Mouse (Mus musculus): ENCODE data around the gene Defb48. TPM values are rescaled to one million over a fixed set of nuclear protein-coding genes. Genes with fewer than 3 reads are reported as not detected.

Defb48 gene
- total RNA-seq (2021): not detected
- long read RNA-seq: 0 reads

- no peak for DNase-seq (ENCODE audit: low spot score in 2 of 2)
Observed at GRCm38 (mm10) chr14:62984410-62984809, at the start of gene Defb48. Gene Defb48, minus strand, starts transcription at chr14:62984510.

GRCm38 (mm10) chr14:63020524-63021156, 36.3 kb upstream of the Defb48 start:
- DNase-seq (ENCODE audit: low spot score in 2 of 2): peak in 1 of 2 experiments; percentile 15

GRCm38 (mm10) chr14:63014667-63015066, 30.4 kb upstream of the Defb48 start:
- no peak for DNase-seq (ENCODE audit: low spot score in 2 of 2)

GRCm38 (mm10) chr14:63013082-63013481, 28.8 kb upstream of the Defb48 start:
- DNase-seq (ENCODE audit: low spot score in 2 of 2): no peak

GRCm38 (mm10) chr14:63011471-63011870, 27.2 kb upstream of the Defb48 start, which contains the start of gene Defb43:
Gene Defb43, plus strand, starts transcription at chr14:63011771.
- no peak for DNase-seq (ENCODE audit: low spot score in 2 of 2)

- no peak for DNase-seq (ENCODE audit: low spot score in 2 of 2)
Observed at GRCm38 (mm10) chr14:63002588-63002987, 18.3 kb upstream of the Defb48 start.

GRCm38 (mm10) chr14:62998977-62999376, 14.7 kb upstream of the Defb48 start:
- no peak for DNase-seq (ENCODE audit: low spot score in 2 of 2)

- DNase-seq (ENCODE audit: low spot score in 2 of 2): no peak
Observed at GRCm38 (mm10) chr14:62997777-62998176, 13.5 kb upstream of the Defb48 start, which contains the start of gene Defb47. Gene Defb47, plus strand, starts transcription at chr14:62998077.

GRCm38 (mm10) chr14:62991849-62992510, 7.7 kb upstream of the Defb48 start:
- no peak for DNase-seq (ENCODE audit: low spot score in 2 of 2)

- no peak for DNase-seq (ENCODE audit: low spot score in 2 of 2)
Observed at GRCm38 (mm10) chr14:62991271-62991670, 7.0 kb upstream of the Defb48 start.

GRCm38 (mm10) chr14:62979815-62980214, 4.5 kb downstream of the Defb48 start:
- DNase-seq (ENCODE audit: low spot score in 2 of 2): no peak

GRCm38 (mm10) chr14:62975046-62975445, 9.3 kb downstream of the Defb48 start:
- DNase-seq (ENCODE audit: low spot score in 2 of 2): peak; percentile 16 to 82

GRCm38 (mm10) chr14:62965811-62966520, 18.3 kb downstream of the Defb48 start:
- no peak for DNase-seq (ENCODE audit: low spot score in 2 of 2)

GRCm38 (mm10) chr14:62965342-62965741, 19.0 kb downstream of the Defb48 start:
- no peak for DNase-seq (ENCODE audit: low spot score in 2 of 2)

GRCm38 (mm10) chr14:62963632-62964031, 20.7 kb downstream of the Defb48 start:
- no peak for DNase-seq (ENCODE audit: low spot score in 2 of 2)

GRCm38 (mm10) chr14:62956091-62956490, 28.2 kb downstream of the Defb48 start:
- no peak for DNase-seq (ENCODE audit: low spot score in 2 of 2)

- no peak for DNase-seq (ENCODE audit: low spot score in 2 of 2)
Observed at GRCm38 (mm10) chr14:62946794-62947193, 37.5 kb downstream of the Defb48 start.

- DNase-seq (ENCODE audit: low spot score in 2 of 2): no peak
Observed at GRCm38 (mm10) chr14:62940383-62941074, 43.8 kb downstream of the Defb48 start.

GRCm38 (mm10) chr14:62939435-62939834, 44.9 kb downstream of the Defb48 start:
- DNase-seq (ENCODE audit: low spot score in 2 of 2): no peak

GRCm38 (mm10) chr14:62937675-62938074, 46.6 kb downstream of the Defb48 start:
- peak in 1 of 2 experiments; percentile 63 for DNase-seq (ENCODE audit: low spot score in 2 of 2)

GRCm38 (mm10) chr14:62936631-62937380, 47.5 kb downstream of the Defb48 start:
- DNase-seq (ENCODE audit: low spot score in 2 of 2): no peak

All from layer of hippocampus, adult 18-20 months (tissue).